Mouse (Mus musculus) thymus, adult 2 months (tissue): Measurements from ENCODE around the gene Gtpbp8. TPM values are rescaled to one million over a fixed set of nuclear protein-coding genes. Genes with fewer than 3 reads are reported as not detected.

ENCODE experiments used
- DNase-seq: peaks from one replicate; pipeline ENCODE4 v3.0.0; 2021
- H3K27ac ChIP-seq: fragments of 200-500 bp; 2 replicates; pipeline ENCODE4 v1.5.1; 2012; ENCODE audit warnings: low read length, control low read depth; ENCODE audit not compliant: control insufficient read depth, insufficient read depth
- H3K27me3 ChIP-seq: fragments of 200-500 bp; 2 replicates; pipeline ENCODE4 v1.6.1; 2012; ENCODE audit warnings: mild to moderate bottlenecking, low read length, moderate library complexity, mixed read lengths; ENCODE audit not compliant: control insufficient read depth, insufficient read depth
- H3K36me3 ChIP-seq: fragments of 200-500 bp; 2 replicates; pipeline ENCODE4 v1.6.1; 2012; ENCODE audit warnings: mild to moderate bottlenecking, low read length, moderate library complexity; ENCODE audit not compliant: control insufficient read depth, insufficient read depth
- H3K4me1 ChIP-seq: fragments of 200-500 bp; replicated peaks from 2 replicates; pipeline ENCODE4 v1.6.1; 2012; ENCODE audit warnings: low read length; ENCODE audit not compliant: control insufficient read depth, insufficient read depth
- H3K4me3 ChIP-seq: fragments of 200-500 bp; 2 replicates; pipeline ENCODE4 v1.5.1; 2012; ENCODE audit warnings: mild to moderate bottlenecking, low read length, control low read depth, moderate library complexity; ENCODE audit not compliant: control insufficient read depth, insufficient read depth
- CTCF ChIP-seq: fragments of 200-500 bp; IDR thresholded peaks from 2 replicates; pipeline ENCODE4 v1.5.1; 2012; ENCODE audit warnings: mild to moderate bottlenecking, control low read depth, low read length, moderate library complexity, borderline replicate concordance; ENCODE audit not compliant: control insufficient read depth, poor library complexity, insufficient read depth; ENCODE audit errors: extremely low read depth
- POLR2A ChIP-seq: fragments of 200-500 bp; IDR thresholded peaks from 2 replicates; pipeline ENCODE4 v1.6.1; 2012; ENCODE audit warnings: mild to moderate bottlenecking, low read length, control low read depth, moderate library complexity; ENCODE audit not compliant: control insufficient read depth, poor library complexity, insufficient read depth; ENCODE audit errors: extremely low read depth
- WGBS: fragments of 180-500 bp; shearing (Covaris S2); methylation state at CpG from one replicate; pipeline ENCODE4 v1.1.7; 2018; 5-methylcytosine and 5-hydroxymethylcytosine counted together
- polyA plus RNA-seq: library from polyadenylated mRNA; depleted of rRNA; stranded (reverse); fragments of >200 nt; gene quantifications from 2 replicates; pipeline ENCODE4 v1.2.3, GENCODE M21; 2012; rRNA removed

The Gtpbp8 gene
- polyA plus RNA-seq, 1 experiment: 5.4 TPM

DNA sequence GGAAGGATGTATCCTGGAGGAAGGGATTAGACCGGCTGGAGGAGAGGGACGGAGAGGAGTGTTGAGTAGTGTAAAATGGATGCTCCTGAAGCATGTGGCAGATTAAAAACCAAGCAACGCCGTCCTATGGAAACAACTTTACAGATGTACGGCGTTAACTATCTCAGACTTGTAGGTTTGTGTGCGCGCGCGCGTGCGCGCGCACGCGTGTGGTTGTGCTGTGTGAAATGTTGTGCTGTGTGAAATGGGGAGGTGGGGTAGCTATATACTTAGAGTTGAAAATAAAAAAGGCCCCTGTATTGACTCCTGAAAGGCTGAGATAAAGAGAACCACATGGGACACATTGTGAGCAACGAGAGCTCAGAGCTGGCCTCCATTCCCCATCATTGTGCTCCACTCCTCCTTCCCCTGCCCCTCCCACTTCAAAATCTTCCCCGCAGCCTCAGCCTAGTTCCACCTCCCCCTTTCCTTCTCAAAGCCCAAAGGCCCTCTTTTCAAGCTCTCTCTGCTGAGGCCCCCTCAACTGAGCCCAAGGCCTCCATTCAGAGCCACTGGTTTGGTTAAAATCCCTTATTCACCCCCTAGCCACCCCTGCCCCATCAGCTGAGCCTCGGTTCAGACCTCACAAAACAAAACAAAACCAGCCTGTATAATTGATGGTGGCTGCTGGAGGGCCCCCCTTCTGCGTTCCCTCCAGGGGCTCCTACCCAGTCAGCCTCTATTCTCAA, 59.0 kb downstream of the Gtpbp8 start:
- 83% methylated on average over 20 of the region's 20 CpGs for WGBS
- no peak for DNase-seq
- peaks cover 7% of the 10 kb centered on the region for H3K4me1 ChIP-seq
- TF ChIP-seq CTCF (no peak), POLR2A (no peak)
- no peak overlapping the region for H3K4me3 ChIP-seq
- 0 out of 2 replicates have a peak, but pooled peaks cover 2% of the 10 kb centered on the region for H3K27me3 ChIP-seq
- no peaks in the 10 kb centered on the region for H3K36me3 ChIP-seq
- no peak overlapping the region for H3K27ac ChIP-seq

Other genes starting within 250 kb of the Gtpbp8 start
- 13.1 and 14.6 TPM in 2 replicates for gene Boc, start 187.5 kb downstream of the Gtpbp8 start, polyA plus RNA-seq
- gene Nepro, start 22.1 kb downstream of the Gtpbp8 start, polyA plus RNA-seq: 6.8 and 7.9 TPM in 2 replicates
- 2.4 and 3.7 TPM in 2 replicates for gene Cd200r1, start 19.4 kb upstream of the Gtpbp8 start, polyA plus RNA-seq
- gene Cd200r4, start 65.4 kb upstream of the Gtpbp8 start, polyA plus RNA-seq: 0.87 and 0.98 TPM in 2 replicates
- gene Cd200r2, start 120.7 kb upstream of the Gtpbp8 start, polyA plus RNA-seq: not detected in 2 replicates
- 0.38 TPM in 1 of 2 replicates, not detected in the other for gene Cd200r3, start 197.3 kb upstream of the Gtpbp8 start, polyA plus RNA-seq